Mouse (Mus musculus): ENCODE results near the gene Tnnc1. TPM values are rescaled to one million over a fixed set of nuclear protein-coding genes. Genes with fewer than 3 reads are reported as not detected.
A peak's percentile ranks its signal among the peaks of the same experiment; 100 is the strongest.

Tnnc1 gene
- total and polyA plus RNA-seq, 2 experiments from 2014 or later, result 2.4 to 3.0 TPM

- no peak overlapping the region for H3K4me3 ChIP-seq (ENCODE audit: low read depth, low read length)
Measured at GRCm38 (mm10) chr14:31237101-31237882, 29.2 kb downstream of the Tnnc1 start.

GRCm38 (mm10) chr14:31240528-31240927, 32.4 kb downstream of the Tnnc1 start:
- H3K27me3 ChIP-seq (ENCODE audit: insufficient read depth, low read length), result no peaks in the 10 kb centered on the region
- ATAC-seq (no peak), DNase-seq (no peak)
- H3K4me2 ChIP-seq (ENCODE audit: low read depth), result no peak overlapping the region
- H3K4me3 ChIP-seq (ENCODE audit: low read depth, low read length), result no peak overlapping the region
- H3K4me1 ChIP-seq (ENCODE audit: insufficient read depth), result no peaks in the 10 kb centered on the region
- 89% methylated on average over 3 of the region's 3 CpGs for WGBS
- no peak for TF ChIP-seq CTCF (IDR thresholded peaks at IDR 0.05; ENCODE audit: low read depth)
- H3K9ac ChIP-seq, result no peak overlapping the region
- no peaks in the 10 kb centered on the region for H3K36me3 ChIP-seq (ENCODE audit: insufficient read depth)
- no peak overlapping the region for H3K27ac ChIP-seq (ENCODE audit: low read depth, low read length)
- no peaks in the 10 kb centered on the region for H3K9me3 ChIP-seq (ENCODE audit: low read length)

More at GRCm38 (mm10) chr14:31237101-31237882, 29.2 kb downstream of the Tnnc1 start:
- no peak overlapping the region for H3K4me2 ChIP-seq (ENCODE audit: low read depth)
- no peak overlapping the region for H3K9ac ChIP-seq
- ATAC-seq (no peak), DNase-seq (no peak)
- H3K27me3 ChIP-seq (ENCODE audit: insufficient read depth, low read length), result no peaks in the 10 kb centered on the region
- H3K27ac ChIP-seq (ENCODE audit: low read depth, low read length), result no peak overlapping the region
- no peaks in the 10 kb centered on the region for H3K36me3 ChIP-seq (ENCODE audit: insufficient read depth)
- no peaks in the 10 kb centered on the region for H3K9me3 ChIP-seq (ENCODE audit: low read length)
- H3K4me1 ChIP-seq (ENCODE audit: insufficient read depth), result peaks cover 4% of the 10 kb centered on the region; the same call in 1 of the 2 replicates
- WGBS, result 82% methylated on average over 7 of the region's 7 CpGs
- TF ChIP-seq CTCF (IDR thresholded peaks at IDR 0.05; ENCODE audit: low read depth), result no peak

- no peaks in the 10 kb centered on the region for H3K27me3 ChIP-seq (ENCODE audit: insufficient read depth, low read length)
- no peak overlapping the region for H3K27ac ChIP-seq (ENCODE audit: low read depth, low read length)
- H3K9me3 ChIP-seq (ENCODE audit: low read length), result no peaks in the 10 kb centered on the region
- WGBS, result 70% methylated on average over 1 of the region's 1 CpGs
- no peaks in the 10 kb centered on the region for H3K36me3 ChIP-seq (ENCODE audit: insufficient read depth)
- H3K4me1 ChIP-seq (ENCODE audit: insufficient read depth), result no peaks in the 10 kb centered on the region
- H3K9ac ChIP-seq, result no peak overlapping the region
- H3K4me3 ChIP-seq (ENCODE audit: low read depth, low read length), result no peak overlapping the region
- DNase-seq, result no peak
- no peak for ATAC-seq
- no peak for TF ChIP-seq CTCF (IDR thresholded peaks at IDR 0.05; ENCODE audit: low read depth)
- H3K4me2 ChIP-seq (ENCODE audit: low read depth), result no peak overlapping the region
Measured at GRCm38 (mm10) chr14:31244777-31245176, 36.7 kb downstream of the Tnnc1 start.

- DNase-seq, result no peak
- Histone ChIP-seq H3K27ac (ENCODE audit: low read depth, low read length) (no peak overlapping the region), H3K4me1 (ENCODE audit: insufficient read depth) (no peaks in the 10 kb centered on the region), H3K4me2 (ENCODE audit: low read depth) (no peak overlapping the region), H3K9me3 (ENCODE audit: low read length) (no peaks in the 10 kb centered on the region), H3K27me3 (ENCODE audit: insufficient read depth, low read length) (no peaks in the 10 kb centered on the region), H3K9ac (no peak overlapping the region), H3K36me3 (ENCODE audit: insufficient read depth) (no peaks in the 10 kb centered on the region), H3K4me3 (ENCODE audit: low read depth, low read length) (no peak overlapping the region)
- ATAC-seq, result no peak
- 74% methylated on average over 1 of the region's 1 CpGs for WGBS
- no peak for TF ChIP-seq CTCF (IDR thresholded peaks at IDR 0.05; ENCODE audit: low read depth)
Measured at GRCm38 (mm10) chr14:31245946-31246345, 37.8 kb downstream of the Tnnc1 start.

- no peaks in the 10 kb centered on the region for H3K4me1 ChIP-seq (ENCODE audit: insufficient read depth)
- 92% methylated on average over 6 of the region's 6 CpGs for WGBS
- ATAC-seq, result no peak
- H3K9me3 ChIP-seq (ENCODE audit: low read length), result no peaks in the 10 kb centered on the region
- H3K27ac ChIP-seq (ENCODE audit: low read depth, low read length), result no peak overlapping the region
- no peak overlapping the region for H3K9ac ChIP-seq
- H3K4me3 ChIP-seq (ENCODE audit: low read depth, low read length), result no peak overlapping the region
- H3K4me2 ChIP-seq (ENCODE audit: low read depth), result no peak overlapping the region
- H3K36me3 ChIP-seq (ENCODE audit: insufficient read depth), result peaks cover 2% of the 10 kb centered on the region; the same call in 1 of the 2 replicates
- no peaks in the 10 kb centered on the region for H3K27me3 ChIP-seq (ENCODE audit: insufficient read depth, low read length)
- no peak for DNase-seq
- no peak for TF ChIP-seq CTCF (IDR thresholded peaks at IDR 0.05; ENCODE audit: low read depth)
Measured at GRCm38 (mm10) chr14:31248396-31248795, 40.3 kb downstream of the Tnnc1 start.

- H3K36me3 ChIP-seq (ENCODE audit: insufficient read depth), result peaks cover 23% of the 10 kb centered on the region
- H3K9me3 ChIP-seq (ENCODE audit: low read length), result no peaks in the 10 kb centered on the region
- 20% methylated on average over 38 of the region's 38 CpGs for WGBS
- H3K27me3 ChIP-seq (ENCODE audit: insufficient read depth, low read length), result no peaks in the 10 kb centered on the region
- TF ChIP-seq CTCF (IDR thresholded peaks at IDR 0.05; ENCODE audit: low read depth), result no peak
- peak; percentile 32 for ATAC-seq
- no peak for DNase-seq
- peak overlapping the region; percentile 98 for H3K9ac ChIP-seq
- peak overlapping the region; percentile 88 for H3K27ac ChIP-seq (ENCODE audit: low read depth, low read length)
- peak overlapping the region; percentile 100 for H3K4me3 ChIP-seq (ENCODE audit: low read depth, low read length)
- no peaks in the 10 kb centered on the region for H3K4me1 ChIP-seq (ENCODE audit: insufficient read depth)
- peak overlapping the region; percentile 68 for H3K4me2 ChIP-seq (ENCODE audit: low read depth)
Measured at GRCm38 (mm10) chr14:31250222-31251083, 42.3 kb downstream of the Tnnc1 start.

Data from forebrain, postnatal 0 days (tissue).